Mouse (Mus musculus) gastrocnemius, adult 18-20 months (tissue): ENCODE data around the gene A830005F24Rik. TPM values are rescaled to one million over a fixed set of nuclear protein-coding genes. Genes with fewer than 3 reads are reported as not detected.
A peak's percentile ranks its signal among the peaks of the same experiment; 100 is the strongest.
"Not testable (repeated sequence)": the region's sequence is repeated elsewhere in the genome, so short reads cannot be mapped to it uniquely, and the experiment has no call there.

Experiments
- DNase-seq: peaks from one replicate; pipeline ENCODE4 v3.0.0; 2021; ENCODE audit warnings: low spot score
- long read RNA-seq, 2 experiments: library from polyadenylated mRNA; stranded (forward); transcript quantifications; one replicate each; pipeline ENCODE4 v2.0.0; 2021
- total RNA-seq, 2 experiments: library from RNA; stranded (reverse); gene quantifications; 2 replicates each; pipeline ENCODE4 v1.2.3; 2021

Gene A830005F24Rik
- under 1 TPM; 0.31 to 0.41 TPM for total RNA-seq
- long read RNA-seq, experiment 1: 0 reads
- long read RNA-seq, experiment 2: 0 reads

DNA sequence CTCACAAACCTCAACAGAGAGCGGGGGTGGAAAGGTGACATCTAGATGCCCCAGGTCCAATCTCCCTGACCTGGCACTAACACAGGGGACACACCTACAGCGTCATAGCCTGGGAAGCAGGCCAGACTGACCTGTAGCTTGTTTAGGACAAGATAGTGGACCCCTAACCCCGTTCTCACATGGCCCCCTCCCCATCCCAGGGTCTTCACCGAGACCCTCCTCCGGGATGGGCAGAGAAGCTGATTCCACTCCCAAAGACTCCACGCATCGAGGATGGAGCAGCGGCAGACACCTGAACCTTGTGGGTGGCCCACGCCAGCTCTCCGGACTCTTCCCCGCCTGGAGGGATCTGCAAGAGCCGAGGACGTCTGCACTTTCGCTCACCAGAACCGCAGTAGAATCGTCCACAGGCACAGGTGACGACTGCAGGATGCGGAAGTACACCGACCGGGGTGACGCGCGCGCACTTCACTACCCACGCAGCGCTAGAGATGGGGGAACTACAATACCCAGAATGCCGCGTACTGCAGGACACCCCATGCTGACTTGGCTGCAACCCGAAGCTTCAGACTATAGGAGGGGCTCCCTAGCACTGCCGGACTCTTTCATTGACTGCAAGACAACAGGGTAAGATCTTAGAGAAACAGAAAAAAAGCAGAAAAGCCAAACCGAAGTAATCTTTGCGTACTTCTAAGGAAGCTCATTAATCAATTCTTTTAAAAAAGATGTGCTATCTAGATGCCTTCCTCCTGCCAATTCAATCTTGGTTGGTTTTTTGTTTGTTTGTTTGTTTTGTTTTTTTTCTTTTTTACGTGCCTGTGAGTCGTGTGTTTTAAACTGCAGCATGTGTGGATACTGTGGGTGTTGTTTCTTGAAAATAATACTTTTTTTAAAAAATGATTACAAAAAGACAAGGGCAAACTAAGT is at the start of gene A830005F24Rik, which contains the start of gene Zfp169:
A830005F24Rik (plus strand) TSS at position 568 of the 927 bp plus-strand sequence.
Zfp169 (minus strand) TSS at position 449 of the 927 bp plus-strand sequence.
- peak; percentile 83 for DNase-seq

- DNase-seq: peak; percentile 59
These were observed 49.2 kb upstream of the A830005F24Rik start for GRCm38 (mm10) chr13:48464170-48464569.

DNA sequence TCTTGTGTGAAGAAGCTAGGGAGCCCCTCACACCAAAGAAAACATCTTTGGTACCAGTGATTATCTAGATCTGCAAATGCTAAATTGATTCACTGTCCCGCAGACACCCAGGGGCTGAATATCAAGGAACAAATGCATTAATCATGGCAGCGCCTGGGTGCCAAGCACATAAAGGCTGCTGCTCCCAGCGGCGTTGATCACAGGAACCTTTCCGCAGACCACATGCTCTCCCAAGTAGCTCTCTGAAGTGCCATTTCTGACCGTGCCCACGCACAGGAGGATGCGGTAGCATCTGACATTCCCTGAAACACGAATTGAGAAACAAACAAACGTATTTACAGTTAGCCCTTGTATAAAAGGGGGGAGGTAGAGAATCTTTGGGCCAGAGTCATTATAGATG is 47.2 kb upstream of the A830005F24Rik start:
- DNase-seq: no peak

- no peak for DNase-seq
These were observed 44.7 kb upstream of the A830005F24Rik start for GRCm38 (mm10) chr13:48468656-48469180.

DNA sequence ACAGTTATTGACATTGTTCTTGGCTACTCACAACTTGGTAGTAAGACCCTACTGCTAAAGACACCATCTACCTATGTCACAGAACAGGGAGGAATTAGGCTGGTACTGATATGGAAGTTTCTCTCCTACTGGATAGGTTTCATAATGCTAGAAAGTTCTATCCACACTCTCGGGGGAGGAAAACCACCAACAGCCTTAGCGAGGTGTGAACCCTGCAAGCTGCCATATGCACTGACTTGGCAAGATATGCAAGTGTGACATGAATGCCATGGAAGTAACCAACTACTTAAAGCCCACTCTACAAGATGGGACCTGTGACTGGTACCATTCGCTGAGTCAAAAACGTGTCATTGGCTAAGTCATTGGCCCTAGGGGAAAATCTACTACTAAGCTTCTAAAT is 29.8 kb upstream of the A830005F24Rik start:
- no peak for DNase-seq

DNA sequence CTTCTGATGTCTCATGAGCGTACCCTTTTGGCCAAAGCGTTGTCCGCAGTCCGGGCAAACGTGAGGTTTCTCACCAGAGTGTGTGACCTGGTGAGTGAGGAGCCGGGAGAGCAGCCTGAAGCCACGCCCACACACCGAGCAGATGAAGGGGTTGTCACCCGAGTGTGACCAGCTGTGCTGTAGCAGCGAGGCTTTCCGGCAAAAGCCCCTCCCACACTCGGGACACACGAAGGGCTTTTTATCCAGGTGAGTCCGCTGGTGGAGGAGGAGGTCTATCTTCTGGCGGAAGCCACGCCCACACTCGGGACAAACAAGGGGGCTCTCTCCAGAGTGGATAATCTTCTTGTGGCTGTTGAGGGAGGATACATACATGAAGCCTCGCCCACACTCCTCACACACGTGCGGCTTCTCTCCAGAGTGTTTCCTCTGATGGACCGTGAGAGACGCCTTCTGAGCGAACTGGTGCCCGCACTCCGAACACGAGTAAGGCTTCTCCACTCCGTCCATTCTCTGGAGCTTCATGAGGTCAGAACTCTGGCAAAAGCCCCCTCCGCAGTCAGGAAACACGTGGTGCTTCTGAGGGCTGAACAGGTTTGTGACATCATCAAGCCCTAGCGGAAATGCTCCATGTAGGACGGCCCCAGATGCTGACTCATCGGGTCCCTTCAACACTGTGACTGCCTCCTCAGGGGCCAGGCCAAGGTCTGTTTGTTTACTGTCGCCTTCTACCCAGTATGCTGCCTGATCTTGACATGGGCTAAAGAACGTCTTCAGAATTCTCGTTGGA is 22.8 kb upstream of the A830005F24Rik start:
- DNase-seq: no peak

- DNase-seq: peak; percentile 31
These were observed 20.2 kb upstream of the A830005F24Rik start for GRCm38 (mm10) chr13:48493183-48493582.

DNA sequence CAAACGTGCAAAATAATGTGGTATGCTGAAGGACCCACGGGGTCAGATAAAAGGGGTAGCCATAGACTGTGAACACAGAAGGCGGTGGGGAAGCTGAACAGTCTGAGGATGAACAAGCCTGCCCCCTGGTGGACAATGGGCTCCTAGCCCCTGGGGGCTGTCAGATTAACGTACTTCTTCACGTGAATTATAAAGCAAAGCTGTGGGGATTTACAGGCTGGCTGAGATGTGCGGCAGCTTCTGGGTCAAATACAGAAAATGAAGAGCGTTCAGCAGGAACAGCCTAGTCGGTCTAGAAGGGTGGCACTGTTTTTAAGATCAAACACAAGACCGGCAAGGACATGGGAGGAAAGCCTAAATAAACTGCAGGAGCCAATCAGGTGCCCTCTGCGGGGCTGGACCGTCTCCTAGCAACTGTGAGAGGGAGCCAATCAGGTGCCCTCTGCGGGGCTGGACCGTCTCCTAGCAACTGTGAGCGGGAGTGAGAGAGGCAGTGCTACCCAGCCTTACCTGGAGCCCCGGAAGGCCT is 15.6 kb upstream of the A830005F24Rik start:
- peak; percentile 40 for DNase-seq

DNA sequence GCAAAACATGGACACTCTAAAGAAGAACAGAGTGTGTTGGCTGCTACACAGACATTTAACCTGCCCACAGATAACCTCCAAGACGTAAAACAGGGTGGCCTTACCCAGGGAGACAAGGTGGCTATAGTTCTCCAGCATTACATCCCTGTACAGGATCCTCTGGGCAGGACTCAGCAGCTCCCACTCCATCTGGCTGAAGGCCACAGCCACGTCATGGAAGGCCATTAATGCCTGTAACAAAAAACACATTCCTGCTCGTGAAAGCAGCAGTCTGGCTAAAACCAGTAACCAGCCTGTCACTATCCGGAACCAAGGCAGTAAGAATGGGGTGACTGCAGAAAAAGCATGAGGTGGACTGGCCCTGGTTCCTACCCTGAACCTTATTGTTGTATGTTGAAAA is 14.7 kb upstream of the A830005F24Rik start:
- no peak for DNase-seq

GRCm38 (mm10) chr13:48502422-48502821 is 10.9 kb upstream of the A830005F24Rik start:
- DNase-seq: no peak

DNA sequence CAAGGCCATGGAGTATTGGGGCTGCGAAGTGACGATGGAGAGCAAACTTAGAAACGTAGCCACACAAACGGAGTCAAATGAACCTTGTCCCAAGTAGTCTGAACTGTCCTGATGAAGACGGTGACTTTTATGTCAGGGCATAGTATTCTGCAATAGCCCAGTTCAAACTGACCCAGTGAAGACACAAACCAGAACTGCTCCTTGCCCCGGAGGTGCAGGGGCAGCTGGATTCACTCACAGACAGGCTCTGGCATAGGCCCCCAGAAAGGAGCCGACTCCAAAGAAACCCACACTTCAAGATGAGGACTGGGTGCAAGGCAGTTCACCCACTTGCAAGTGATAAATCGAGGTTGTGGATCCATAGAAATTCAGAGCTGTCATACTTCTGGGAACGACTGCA is 4.7 kb upstream of the A830005F24Rik start:
- no peak for DNase-seq

- DNase-seq: no peak
These were observed 2.5 kb downstream of the A830005F24Rik start for GRCm38 (mm10) chr13:48515861-48516260.

- not testable (repeated sequence) for DNase-seq
These were observed 5.8 kb downstream of the A830005F24Rik start for GRCm38 (mm10) chr13:48519122-48519521.

- no peak for DNase-seq
These were observed 12.4 kb downstream of the A830005F24Rik start for GRCm38 (mm10) chr13:48525745-48526144.

DNA sequence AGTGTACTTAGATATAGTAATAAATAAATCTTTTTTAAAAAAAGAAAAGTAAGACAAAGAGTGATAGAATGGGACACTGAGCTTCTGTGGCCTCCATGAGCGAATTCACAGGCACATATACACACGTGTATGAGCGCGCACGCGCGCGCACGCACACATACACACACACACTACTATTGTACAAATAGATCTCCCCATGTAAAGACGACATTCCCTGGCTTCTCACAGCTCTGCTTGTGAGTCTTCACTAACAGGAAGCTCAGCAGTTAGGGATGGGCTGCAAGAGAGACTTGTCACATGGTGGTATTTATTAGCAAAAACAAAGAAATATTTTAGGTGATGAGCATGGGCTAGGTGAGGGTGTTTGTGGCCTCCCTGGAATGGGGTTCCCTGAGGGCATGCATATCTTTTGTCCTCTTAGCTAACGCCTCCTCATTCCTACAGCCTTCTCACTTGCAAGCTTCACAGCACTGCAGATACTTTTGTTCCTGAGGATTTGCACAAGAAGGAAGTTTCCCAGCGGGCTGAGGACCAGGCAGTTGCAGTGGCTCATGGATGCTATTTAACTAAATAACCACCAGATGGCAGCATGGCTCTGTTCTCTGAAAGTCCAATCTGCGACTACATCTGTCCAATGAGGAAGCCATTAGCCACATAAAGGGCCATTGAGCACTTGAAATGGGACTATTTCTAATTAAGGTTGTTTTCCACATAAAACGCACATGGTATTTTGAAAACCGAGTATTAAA is 14.9 kb downstream of the A830005F24Rik start:
- DNase-seq: peak; percentile 79

DNA sequence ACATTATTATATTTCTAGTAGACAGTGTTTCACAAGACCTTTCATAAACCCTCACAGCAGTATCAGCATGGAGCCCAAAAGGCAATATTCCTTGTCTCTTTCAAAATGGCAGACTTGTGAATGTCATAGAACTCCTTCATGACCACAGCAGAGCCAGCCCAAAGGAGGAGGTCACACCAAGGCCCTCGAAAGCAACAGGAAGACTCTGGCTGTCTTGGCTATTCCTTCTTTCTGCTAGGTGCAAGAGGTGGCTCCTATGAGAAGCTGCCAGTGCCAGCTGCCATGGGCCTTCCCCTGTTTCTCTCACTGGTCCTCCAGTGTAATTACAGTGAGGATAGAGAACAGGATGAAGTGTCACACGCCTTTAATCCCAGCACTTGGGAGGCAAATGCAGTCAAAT is 15.7 kb downstream of the A830005F24Rik start:
- DNase-seq: no peak

DNA sequence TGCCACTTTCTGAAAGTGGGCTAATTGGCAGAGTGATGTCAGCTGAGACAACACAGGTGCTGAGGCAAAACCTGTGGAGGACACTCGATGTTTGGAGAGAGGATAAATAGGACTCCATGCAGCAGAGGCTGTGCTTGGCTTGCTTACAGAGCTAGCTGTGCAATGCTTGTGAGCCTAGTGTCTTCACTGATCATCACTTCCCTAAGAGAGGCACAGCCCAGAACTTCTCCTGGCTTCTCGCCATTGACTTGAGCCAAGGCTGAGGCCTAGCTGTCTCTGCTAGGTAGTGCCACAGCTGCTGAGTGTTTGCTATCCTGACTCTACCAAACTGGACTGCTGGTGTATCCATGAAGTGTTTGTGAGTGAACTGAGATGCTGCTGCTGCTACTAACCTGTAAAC is 17.3 kb downstream of the A830005F24Rik start:
- DNase-seq: peak; percentile 78

DNA sequence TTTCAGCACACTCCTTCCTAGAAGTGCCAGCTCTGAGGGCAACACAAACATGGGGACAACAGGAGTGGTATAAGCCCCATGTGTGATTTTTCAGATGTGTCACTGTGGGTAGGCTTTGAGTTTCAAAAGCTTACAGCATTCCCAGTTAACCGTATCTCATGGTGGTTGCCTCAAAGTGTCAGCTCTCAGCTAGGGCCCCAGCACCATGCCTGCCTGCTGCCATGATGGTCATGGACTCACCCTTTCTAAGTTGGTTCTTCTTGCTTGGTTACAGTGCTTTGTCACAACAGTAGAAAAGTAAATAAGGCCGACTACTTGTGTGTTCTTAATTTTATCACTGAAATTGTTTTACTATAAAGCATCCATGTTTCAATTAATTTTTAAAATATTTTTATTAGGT is 18.1 kb downstream of the A830005F24Rik start:
- DNase-seq: no peak

- no peak for DNase-seq
These were observed 20.1 kb downstream of the A830005F24Rik start for GRCm38 (mm10) chr13:48533441-48533840.

DNA sequence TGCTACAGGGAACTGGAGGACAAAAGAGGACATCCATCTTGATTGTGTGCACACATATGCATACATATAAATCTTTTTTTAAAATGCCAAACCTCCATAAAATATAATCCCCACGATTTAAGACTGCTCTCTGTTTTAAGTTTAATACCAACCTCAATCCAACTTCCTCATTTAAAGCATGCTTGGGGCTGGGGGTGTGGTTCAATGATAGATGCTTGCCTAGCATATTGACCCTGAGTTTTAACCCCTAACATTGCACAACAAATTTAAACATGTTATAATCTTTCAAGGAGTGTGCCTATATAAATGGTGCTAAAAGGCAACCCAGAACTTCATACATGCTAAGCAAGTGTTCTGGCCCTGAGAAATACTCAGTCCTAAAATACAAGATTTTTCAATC is 27.1 kb downstream of the A830005F24Rik start:
- no peak for DNase-seq

DNA sequence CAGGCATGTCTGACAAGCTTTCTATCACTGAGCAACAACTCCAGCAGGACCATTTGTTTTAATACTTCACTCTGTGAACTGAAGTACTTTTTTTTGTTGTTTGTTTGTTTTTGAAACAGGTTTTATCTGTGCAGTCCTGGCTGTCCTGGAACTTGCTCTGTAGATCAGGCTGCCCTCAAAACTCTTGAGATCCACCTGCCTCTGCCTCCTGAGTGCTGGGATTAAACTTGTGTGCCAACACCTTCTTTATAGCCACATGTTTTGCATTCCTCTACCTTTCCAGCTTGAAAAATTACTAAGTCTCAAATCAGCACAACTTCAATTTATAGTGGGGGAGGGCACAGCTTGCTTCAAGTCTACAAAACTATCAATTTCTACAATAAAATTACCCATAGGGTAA is 31.0 kb downstream of the A830005F24Rik start:
- no peak for DNase-seq
